ENCODE assay signal across 9 mouse cellular contexts in genomic region chr4:129350644-129351043, GRCm38 (mm10). TPM values are rescaled to one million over a fixed set of nuclear protein-coding genes. Genes with fewer than 3 reads are reported as not detected.
DNase-seq lines count a peak whose midpoint lies in the region; ATAC-seq and TF ChIP-seq lines count a peak whose summit lies in the region.
"Had no signal": no experiment of that assay in that cellular context is flagged by ENCODE, and none has a peak within 500 bp of the region (broad histone marks: within the 10 kb centered on the region; RNA-seq: fewer than 3 reads in every experiment).

No protein-coding gene starts in this region.

- H3K4me2 ChIP-seq in CH12.LX (ENCODE audit: insufficient read depth, low read depth, poor library complexity, severe bottlenecking): no peak overlapping the region
- H3K4me2 ChIP-seq in forebrain, embryonic 11.5 days (ENCODE audit: low read depth, low read length, severe bottlenecking): no peak overlapping the region
- H3K4me2 ChIP-seq in heart, embryonic 16.5 days (ENCODE audit: low read depth, low read length): no peak overlapping the region
- H3K4me2 ChIP-seq in lung, embryonic 14.5 days: no peak overlapping the region

- no peak for ATAC-seq in forebrain, embryonic 11.5 days (replicated peaks; ENCODE audit: low FRiP score)
- ATAC-seq in heart, embryonic 16.5 days (replicated peaks; ENCODE audit: extremely low read depth, insufficient read depth, low FRiP score): peak; percentile 56
- ATAC-seq in lung, embryonic 14.5 days (ENCODE audit: insufficient read depth): peak; percentile 86

- peak; percentile 56 for TF ChIP-seq RAD21 in CH12.LX (IDR thresholded peaks at IDR 0.05; ENCODE audit: low read depth, low read length)

- peaks cover 12 to 22% of the 10 kb centered on the region in 2 experiments for H3K36me3 ChIP-seq in CH12.LX (replicated peaks in 1 of 2; ENCODE audit: control insufficient read depth in 1 of 2, insufficient read depth in 1 of 2, low read length in 1 of 2)
- H3K36me3 ChIP-seq in forebrain, embryonic 11.5 days (ENCODE audit: control insufficient read depth, insufficient read depth, low read length): no peaks in the 10 kb centered on the region; the same call in 1 of the 2 replicates
- H3K36me3 ChIP-seq in heart, embryonic 16.5 days (ENCODE audit: control insufficient read depth, insufficient read depth): peaks cover 4% of the 10 kb centered on the region; the same call in 1 of the 2 replicates
- H3K36me3 ChIP-seq in lung, embryonic 14.5 days (ENCODE audit: insufficient read depth): peaks cover 25% of the 10 kb centered on the region
- no peaks in the 10 kb centered on the region for H3K36me3 ChIP-seq in thymus, adult 2 months (ENCODE audit: control insufficient read depth, insufficient read depth, low read length)

- no peaks in the 10 kb centered on the region for H3K27me3 ChIP-seq in CH12.LX (replicated peaks)
- H3K27me3 ChIP-seq in forebrain, embryonic 11.5 days (ENCODE audit: control insufficient read depth, insufficient read depth, low read length): no peaks in the 10 kb centered on the region
- H3K27me3 ChIP-seq in heart, embryonic 16.5 days (ENCODE audit: control insufficient read depth, insufficient read depth, low read length): no peaks in the 10 kb centered on the region
- no peaks in the 10 kb centered on the region for H3K27me3 ChIP-seq in lung, embryonic 14.5 days (ENCODE audit: insufficient read depth, low read length)
- no peaks in the 10 kb centered on the region for H3K27me3 ChIP-seq in thymus, adult 2 months (ENCODE audit: control insufficient read depth, insufficient read depth, low read length)

- H3K9ac ChIP-seq in CH12.LX (ENCODE audit: insufficient read depth, low read depth): no peak overlapping the region
- no peak overlapping the region for H3K9ac ChIP-seq in forebrain, embryonic 11.5 days (ENCODE audit: low read length)
- H3K9ac ChIP-seq in heart, embryonic 16.5 days (ENCODE audit: low read length): no peak overlapping the region
- H3K9ac ChIP-seq in lung, embryonic 14.5 days: no peak overlapping the region

- TF ChIP-seq EP300 in CH12.LX (IDR thresholded peaks at IDR 0.05; ENCODE audit: low read length): no peak

- 11% methylated on average over 1 of the region's 1 CpGs for WGBS in forebrain, embryonic 11.5 days
- WGBS in heart, embryonic 16.5 days: 11% methylated on average over 1 of the region's 1 CpGs
- 6% methylated on average over 1 of the region's 1 CpGs for WGBS in lung, embryonic 14.5 days
- 8% methylated on average over 1 of the region's 1 CpGs for whole genome bisulfite sequencing in thymus, adult 2 months

- H3K27ac ChIP-seq in CH12.LX (ENCODE audit: insufficient read depth, low read depth): no peak overlapping the region
- H3K27ac ChIP-seq in forebrain, embryonic 11.5 days (ENCODE audit: low read depth, low read length): no peak overlapping the region
- H3K27ac ChIP-seq in heart, embryonic 16.5 days (ENCODE audit: low read length): no peak overlapping the region
- H3K27ac ChIP-seq in lung, embryonic 14.5 days (ENCODE audit: low read depth): no peak overlapping the region
- H3K27ac ChIP-seq in thymus, adult 2 months (ENCODE audit: control insufficient read depth, insufficient read depth, low read length): no peak overlapping the region

- peak; percentile 76 for DNase-seq in CH12.LX (ENCODE audit: extremely low read depth)
- DNase-seq in c-Kit-negative CD71-positive TER-119-positive erythroid progenitor cells, embryonic 14.5 days (ENCODE audit: low read depth, low spot score): peak; percentile 71
- DNase-seq in forebrain, embryonic 11.5 days (ENCODE audit: low spot score): peak; percentile 90
- peak; percentile 89 to 90 for DNase-seq in kidney, postnatal 4 days
- peak; percentile 96 for DNase-seq in lung, embryonic 14.5 days
- DNase-seq in ovary, postnatal 10 days (ENCODE audit: low spot score): peak; percentile 48
- peak; percentile 70 for DNase-seq in thymus, adult 2 months

- TF ChIP-seq POLR2A in CH12.LX (IDR thresholded peaks at IDR 0.05; ENCODE audit: low read depth, low read length): no peak
- TF ChIP-seq POLR2A in thymus, adult 2 months (IDR thresholded peaks at IDR 0.05; ENCODE audit: control insufficient read depth, extremely low read depth, insufficient read depth, low read length, poor library complexity): no peak

- H3K4me3 ChIP-seq in CH12.LX (replicated peaks in 1 of 3; ENCODE audit: low read depth in 2 of 3, low read length in 2 of 3, poor library complexity in 1 of 3): no peak overlapping the region
- no peak overlapping the region for H3K4me3 ChIP-seq in forebrain, embryonic 11.5 days (ENCODE audit: low read depth, low read length)
- H3K4me3 ChIP-seq in heart, embryonic 16.5 days (ENCODE audit: low read length): no peak overlapping the region
- H3K4me3 ChIP-seq in lung, embryonic 14.5 days (ENCODE audit: low read depth, low read length): no peak overlapping the region
- no peak overlapping the region for H3K4me3 ChIP-seq in thymus, adult 2 months (ENCODE audit: control insufficient read depth, insufficient read depth, low read length)
- H3K4me3 ChIP-seq: erythroblast, embryonic 14.5 days had no signal

- peak; percentile 72 to 89 for TF ChIP-seq CTCF in CH12.LX (conservative IDR thresholded peaks at IDR 0.05 in 1 of 2, IDR thresholded peaks at IDR 0.05 in 1 of 2; ENCODE audit: low read depth in 2 of 2, low read length in 2 of 2)
- peak; percentile 99 for TF ChIP-seq CTCF in lung, embryonic 14.5 days (IDR thresholded peaks at IDR 0.05; ENCODE audit: low read depth)
- TF ChIP-seq CTCF in thymus, adult 2 months (IDR thresholded peaks at IDR 0.05; ENCODE audit: borderline replicate concordance, control insufficient read depth, extremely low read depth, insufficient read depth, low read length, poor library complexity): peak; percentile 59; the same call in 1 of the 2 replicates

- H3K4me1 ChIP-seq in CH12.LX (ENCODE audit: control insufficient read depth in 1 of 2, insufficient read depth in 2 of 2): peaks cover 5 to 10% of the 10 kb centered on the region in 2 experiments; a peak in 3 of 4 replicates
- no peaks in the 10 kb centered on the region for H3K4me1 ChIP-seq in forebrain, embryonic 11.5 days (replicated peaks; ENCODE audit: control insufficient read depth, insufficient read depth, low read length)
- peaks cover 5% of the 10 kb centered on the region for H3K4me1 ChIP-seq in heart, embryonic 16.5 days (ENCODE audit: control insufficient read depth, insufficient read depth, low read length)
- no peaks in the 10 kb centered on the region for H3K4me1 ChIP-seq in lung, embryonic 14.5 days (ENCODE audit: insufficient read depth)
- peaks cover 4% of the 10 kb centered on the region for H3K4me1 ChIP-seq in thymus, adult 2 months (replicated peaks; ENCODE audit: control insufficient read depth, insufficient read depth, low read length)

- no peaks in the 10 kb centered on the region for H3K79me2 ChIP-seq in CH12.LX (replicated peaks; ENCODE audit: control insufficient read depth, extremely low read depth, insufficient read depth, poor library complexity, severe bottlenecking)

- H3K9me3 ChIP-seq in CH12.LX (replicated peaks; ENCODE audit: low read length): no peaks in the 10 kb centered on the region
- no peaks in the 10 kb centered on the region for H3K9me3 ChIP-seq in forebrain, embryonic 11.5 days (ENCODE audit: control insufficient read depth, low read length)
- H3K9me3 ChIP-seq in heart, embryonic 16.5 days (replicated peaks; ENCODE audit: control insufficient read depth, low read length): no peaks in the 10 kb centered on the region
- no peaks in the 10 kb centered on the region for H3K9me3 ChIP-seq in lung, embryonic 14.5 days (ENCODE audit: low read depth, low read length)

- in situ Hi-C loops in CH12.LX (cut with MboI; ENCODE audit: low pct_ligation_motif_present, low pct_unique_long_range_greater_than_20kb, low sequenced_read_pairs): loop anchor here (5.0 to 25.0 kb wide), 2 partner anchors 107 to 262 kb away; partner anchors contain the start of genes Ccdc28b, Dcdc2b, Eif3i and Iqcc

- dilution Hi-C loops in CH12.LX (cut with MboI; ENCODE audit: extremely low pct_ligation_motif_present, extremely low pct_unique_long_range_greater_than_20kb, low sequenced_read_pairs): no loop called here

TF ChIP-seq in CH12.LX, 34 proteins besides CTCF, POLR2A, EP300 and RAD21:
- TF ChIP-seq SMC3 (IDR thresholded peaks at IDR 0.05; ENCODE audit: low read depth, low read length) (peak; percentile 81), GABPA (IDR thresholded peaks at IDR 0.05; ENCODE audit: insufficient replicate concordance, low read depth, low read length) (no peak)

RNA-seq across cellular contexts. Expression of gene Zbtb8os, which starts 15.1 kb away (rescaled TPM):
- total RNA-seq in CH12.LX (2012; rRNA removed): 93.7 and 104 TPM in 2 replicates
- 124 and 134 TPM in 2 replicates for total RNA-seq in CH12.LX (2014; rRNA removed)
- polyA plus RNA-seq in CH12.LX (2012; ENCODE audit: insufficient read length, low read depth): 135 and 157 TPM in 2 replicates
- 44.9 and 46.2 TPM in 2 replicates for polyA plus RNA-seq in forebrain, embryonic 11.5 days (2014; fragmentation: Nextera tagmentation; extraction: Ambion mirVana)
- 36.9 and 41.7 TPM in 2 replicates for polyA plus RNA-seq in heart, embryonic 16.5 days (2015; fragmentation: Nextera tagmentation; extraction: Ambion mirVana)
- 49.2 and 51.6 TPM in 2 replicates for polyA plus RNA-seq in lung, embryonic 14.5 days (2014; fragmentation: Nextera tagmentation; extraction: Ambion mirVana)
- polyA plus RNA-seq in thymus, adult 2 months (2012; rRNA removed): 14.3 and 14.4 TPM in 2 replicates

RNA-seq across cellular contexts. Expression of gene Rbbp4, which starts 15.5 kb away (rescaled TPM):
- 41.4 and 44.1 TPM in 2 replicates for total RNA-seq in CH12.LX (2012; rRNA removed)
- total RNA-seq in CH12.LX (2014; rRNA removed): 73.3 and 76.9 TPM in 2 replicates
- 179 and 219 TPM in 2 replicates for polyA plus RNA-seq in CH12.LX (2012; ENCODE audit: insufficient read length, low read depth)
- 508 and 555 TPM in 2 replicates for polyA plus RNA-seq in forebrain, embryonic 11.5 days (2014; fragmentation: Nextera tagmentation; extraction: Ambion mirVana)
- polyA plus RNA-seq in heart, embryonic 16.5 days (2015; fragmentation: Nextera tagmentation; extraction: Ambion mirVana): 259 and 291 TPM in 2 replicates
- 387 and 402 TPM in 2 replicates for polyA plus RNA-seq in lung, embryonic 14.5 days (2014; fragmentation: Nextera tagmentation; extraction: Ambion mirVana)
- 55.5 and 61.0 TPM in 2 replicates for polyA plus RNA-seq in thymus, adult 2 months (2012; rRNA removed)

RNA-seq across cellular contexts. Expression of gene Zbtb8a, which starts 27.3 kb away (rescaled TPM):
- total RNA-seq in CH12.LX (2012; rRNA removed) (0.04 TPM in 1 of 2 replicates, not detected in the other), CH12.LX (2014; rRNA removed) (0.16 TPM in 1 of 2 replicates, not detected in the other)
- 0.11 TPM in 1 of 2 replicates, not detected in the other for polyA plus RNA-seq in CH12.LX (2012; ENCODE audit: insufficient read length, low read depth)
- polyA plus RNA-seq in forebrain, embryonic 11.5 days (2014; fragmentation: Nextera tagmentation; extraction: Ambion mirVana): 8.3 TPM in 2 replicates
- polyA plus RNA-seq in heart, embryonic 16.5 days (2015; fragmentation: Nextera tagmentation; extraction: Ambion mirVana): 10.1 and 11.3 TPM in 2 replicates
- 14.7 and 16.2 TPM in 2 replicates for polyA plus RNA-seq in lung, embryonic 14.5 days (2014; fragmentation: Nextera tagmentation; extraction: Ambion mirVana)
- polyA plus RNA-seq in thymus, adult 2 months (2012; rRNA removed): 3.3 and 3.6 TPM in 2 replicates
